Mouse (Mus musculus) ES-Bruce4 (cell line): Measurements from ENCODE around the gene Pibf1. TPM values are rescaled to one million over a fixed set of nuclear protein-coding genes. Genes with fewer than 3 reads are reported as not detected.

Experiments
- H3K27ac ChIP-seq: 2 replicates; pipeline ENCODE4 v1.5.1; 2012; ENCODE audit warnings: low read length, inconsistent platforms; ENCODE audit not compliant: insufficient read depth
- H3K27me3 ChIP-seq: 2 replicates; pipeline ENCODE4 v1.6.1; 2012; ENCODE audit warnings: mild to moderate bottlenecking, low read length, inconsistent platforms; ENCODE audit not compliant: control insufficient read depth, poor library complexity, insufficient read depth, severe bottlenecking
- H3K36me3 ChIP-seq: 2 replicates; pipeline ENCODE4 v1.6.1; 2012; ENCODE audit warnings: inconsistent platforms, mild to moderate bottlenecking, low read length, moderate library complexity; ENCODE audit not compliant: control insufficient read depth, poor library complexity, insufficient read depth, severe bottlenecking
- H3K4me1 ChIP-seq: one replicate; pipeline ENCODE4 v1.8.1; 2011; ENCODE audit warnings: low read length; ENCODE audit not compliant: control insufficient read depth, insufficient read depth
- H3K4me3 ChIP-seq: 2 replicates; pipeline ENCODE4 v1.5.1; 2011; ENCODE audit warnings: low read depth, mild to moderate bottlenecking, low read length
- H3K9ac ChIP-seq: 2 replicates; pipeline ENCODE4 v1.6.1; 2012; ENCODE audit warnings: low read depth, mild to moderate bottlenecking, inconsistent platforms; ENCODE audit not compliant: poor library complexity, severe bottlenecking
- H3K9me3 ChIP-seq: replicated peaks from 2 replicates; pipeline ENCODE4 v1.6.1; 2012; ENCODE audit warnings: mild to moderate bottlenecking, low read length, inconsistent platforms; ENCODE audit not compliant: control insufficient read depth, poor library complexity, insufficient read depth, severe bottlenecking
- CTCF ChIP-seq: IDR thresholded peaks from one replicate; pipeline ENCODE4 v1.8.1; 2011; ENCODE audit warnings: low read depth, low read length
- EP300 ChIP-seq: IDR thresholded peaks from 2 replicates; pipeline ENCODE4 v1.6.1; 2011; ENCODE audit warnings: low read depth, low read length; ENCODE audit not compliant: insufficient read depth
- POLR2A ChIP-seq: IDR thresholded peaks from one replicate; pipeline ENCODE4 v1.8.1; 2011; ENCODE audit warnings: low read length; ENCODE audit not compliant: insufficient read depth
- polyA plus RNA-seq: library from polyadenylated mRNA; stranded (reverse); fragments of >200 nt; gene quantifications from 2 replicates; pipeline ENCODE4 v1.2.4, GENCODE M21; 2011; ENCODE audit warnings: low read depth; ENCODE audit not compliant: missing spikeins, insufficient read depth, insufficient read length

Gene Pibf1
- polyA plus RNA-seq, 1 experiment = 26.7 TPM

- Histone ChIP-seq H3K9me3 (no peaks in the 10 kb centered on the region), H3K36me3 (no peaks in the 10 kb centered on the region), H3K4me3 (no peak overlapping the region), H3K27me3 (no peaks in the 10 kb centered on the region; the same call in 1 of the 2 replicates), H3K9ac (no peak overlapping the region), H3K27ac (no peak overlapping the region), H3K4me1 (no peaks in the 10 kb centered on the region)
- TF ChIP-seq POLR2A (no peak), EP300 (no peak), CTCF (no peak)
Measured at GRCm38 (mm10) chr14:99278763-99279486, 179.7 kb downstream of the Pibf1 start.

DNA sequence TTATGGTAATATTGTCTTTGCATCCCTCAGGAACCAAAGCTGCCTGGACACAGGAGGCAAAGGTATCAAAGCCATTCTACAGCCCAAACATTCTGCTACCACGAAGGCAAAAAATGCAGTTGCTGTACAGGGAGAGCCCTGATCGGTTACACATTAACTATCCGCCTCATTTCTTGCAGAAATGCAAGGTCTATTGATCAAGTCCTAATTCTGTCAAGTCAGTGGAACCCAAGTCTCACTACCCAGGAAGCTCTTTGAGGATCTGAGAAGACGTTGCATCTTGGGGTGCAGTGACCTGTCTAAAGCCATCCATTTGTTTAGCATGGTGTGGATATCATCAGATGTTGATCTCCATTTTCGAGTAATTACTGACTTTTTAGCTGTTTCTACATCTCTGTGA, 181.2 kb downstream of the Pibf1 start:
- no peak for TF ChIP-seq POLR2A
- no peak for TF ChIP-seq CTCF
- TF ChIP-seq EP300 = no peak
- H3K4me1 ChIP-seq = no peaks in the 10 kb centered on the region
- no peaks in the 10 kb centered on the region for H3K36me3 ChIP-seq
- H3K27me3 ChIP-seq = no peaks in the 10 kb centered on the region; the same call in 1 of the 2 replicates
- no peak overlapping the region for H3K4me3 ChIP-seq
- H3K9ac ChIP-seq = no peak overlapping the region
- H3K9me3 ChIP-seq = no peaks in the 10 kb centered on the region
- no peak overlapping the region for H3K27ac ChIP-seq

GRCm38 (mm10) chr14:99280825-99281433, 181.7 kb downstream of the Pibf1 start:
- H3K27ac ChIP-seq = no peak overlapping the region
- H3K9me3 ChIP-seq = no peaks in the 10 kb centered on the region
- H3K36me3 ChIP-seq = no peaks in the 10 kb centered on the region
- no peaks in the 10 kb centered on the region for H3K4me1 ChIP-seq
- TF ChIP-seq CTCF (no peak), POLR2A (no peak)
- no peak overlapping the region for H3K9ac ChIP-seq
- H3K4me3 ChIP-seq = no peak overlapping the region
- H3K27me3 ChIP-seq = no peaks in the 10 kb centered on the region; the same call in 1 of the 2 replicates

DNA sequence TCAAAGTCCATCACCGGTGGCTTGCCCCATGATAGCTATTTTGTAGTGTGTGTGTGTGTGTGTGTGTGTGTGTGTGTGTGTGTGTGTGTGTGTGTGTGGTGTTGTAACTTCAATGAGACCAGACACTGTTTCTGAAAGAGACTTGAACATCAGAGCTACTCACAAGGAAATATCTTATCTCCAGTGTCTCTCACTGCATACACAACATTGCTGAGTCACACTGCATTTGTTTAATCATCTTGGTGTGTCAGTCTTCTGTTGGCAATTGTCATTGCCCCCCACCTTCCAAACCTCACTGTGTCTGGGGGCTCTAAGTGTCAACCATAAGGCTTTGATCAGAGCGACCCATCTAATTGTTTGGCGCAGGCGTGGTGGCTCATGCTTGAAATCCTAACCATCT, 186.3 kb downstream of the Pibf1 start:
- no peak overlapping the region for H3K9ac ChIP-seq
- H3K27ac ChIP-seq = no peak overlapping the region
- H3K36me3 ChIP-seq = no peaks in the 10 kb centered on the region
- H3K4me3 ChIP-seq = no peak overlapping the region
- TF ChIP-seq EP300 (no peak), CTCF (no peak), POLR2A (no peak)
- H3K4me1 ChIP-seq = no peaks in the 10 kb centered on the region
- no peaks in the 10 kb centered on the region for H3K9me3 ChIP-seq
- no peaks in the 10 kb centered on the region; the same call in 1 of the 2 replicates for H3K27me3 ChIP-seq

GRCm38 (mm10) chr14:99292176-99292575, 193.0 kb downstream of the Pibf1 start:
- no peak overlapping the region for H3K9ac ChIP-seq
- H3K27ac ChIP-seq = no peak overlapping the region
- no peak overlapping the region for H3K4me3 ChIP-seq
- H3K27me3 ChIP-seq = no peaks in the 10 kb centered on the region
- TF ChIP-seq POLR2A = no peak
- TF ChIP-seq EP300 = no peak
- TF ChIP-seq CTCF = no peak
- H3K9me3 ChIP-seq = no peaks in the 10 kb centered on the region
- H3K36me3 ChIP-seq = no peaks in the 10 kb centered on the region
- H3K4me1 ChIP-seq = peaks cover 2% of the 10 kb centered on the region

GRCm38 (mm10) chr14:99294424-99294823, 195.2 kb downstream of the Pibf1 start:
- H3K9ac ChIP-seq = no peak overlapping the region

More at GRCm38 (mm10) chr14:99294424-99294823, 195.2 kb downstream of the Pibf1 start:
- Histone ChIP-seq H3K27me3 (no peaks in the 10 kb centered on the region), H3K4me3 (no peak overlapping the region), H3K4me1 (peaks cover 2% of the 10 kb centered on the region), H3K27ac (no peak overlapping the region), H3K36me3 (no peaks in the 10 kb centered on the region), H3K9me3 (no peaks in the 10 kb centered on the region)
- no peak for TF ChIP-seq POLR2A
- TF ChIP-seq CTCF = no peak
- peak; percentile 59 for TF ChIP-seq EP300
